Comparison of ENCODE assay signal across 9 mouse cellular contexts in genomic region chr11:11820737-11821136, GRCm38 (mm10). TPM values are rescaled to one million over a fixed set of nuclear protein-coding genes. Genes with fewer than 3 reads are reported as not detected.
DNase-seq lines count a peak whose midpoint lies in the region; ATAC-seq lines count a peak whose summit lies in the region.
"Had no signal": no experiment of that assay in that cellular context is flagged by ENCODE, and none has a peak within 500 bp of the region (broad histone marks: within the 10 kb centered on the region; RNA-seq: fewer than 3 reads in every experiment).

No protein-coding gene starts in this region.

- peak overlapping the region; percentile 10; the same call in 1 of the 2 replicates for H3K9ac ChIP-seq in forebrain, embryonic 11.5 days (ENCODE audit: low read length)
- H3K9ac ChIP-seq in forebrain, embryonic 16.5 days (replicated peaks; ENCODE audit: low read depth, low read length) = no peak overlapping the region
- peak overlapping the region; percentile 49 for H3K9ac ChIP-seq in heart, embryonic 16.5 days (ENCODE audit: low read length)
- no peak overlapping the region for H3K9ac ChIP-seq in midbrain, embryonic 13.5 days (replicated peaks)

- H3K36me3 ChIP-seq in forebrain, embryonic 11.5 days (ENCODE audit: control insufficient read depth, insufficient read depth, low read length) = no peaks in the 10 kb centered on the region
- H3K36me3 ChIP-seq in forebrain, embryonic 16.5 days (ENCODE audit: control insufficient read depth, insufficient read depth) = no peaks in the 10 kb centered on the region
- H3K36me3 ChIP-seq in heart, embryonic 16.5 days (ENCODE audit: control insufficient read depth, insufficient read depth) = no peaks in the 10 kb centered on the region
- H3K36me3 ChIP-seq in midbrain, embryonic 13.5 days = no peaks in the 10 kb centered on the region
- H3K36me3 ChIP-seq: G1E had no signal

- no peak overlapping the region for H3K4me3 ChIP-seq in forebrain, embryonic 11.5 days (ENCODE audit: low read depth, low read length)
- H3K4me3 ChIP-seq in forebrain, embryonic 16.5 days (replicated peaks; ENCODE audit: low read length) = no peak overlapping the region
- H3K4me3 ChIP-seq in heart, embryonic 16.5 days (ENCODE audit: low read length) = no peak overlapping the region
- no peak overlapping the region for H3K4me3 ChIP-seq in midbrain, embryonic 13.5 days (replicated peaks)

- WGBS in forebrain, embryonic 11.5 days = 73% methylated on average over 3 of the region's 3 CpGs
- whole genome bisulfite sequencing in forebrain, embryonic 16.5 days = 63% methylated on average over 3 of the region's 3 CpGs
- 28% methylated on average over 3 of the region's 3 CpGs for WGBS in heart, embryonic 16.5 days
- 74% methylated on average over 3 of the region's 3 CpGs for WGBS in midbrain, embryonic 13.5 days

- peak overlapping the region; percentile 43; the same call in 1 of the 2 replicates for H3K27ac ChIP-seq in forebrain, embryonic 11.5 days (ENCODE audit: low read depth, low read length)
- no peak overlapping the region for H3K27ac ChIP-seq in forebrain, embryonic 16.5 days (ENCODE audit: low read length)
- H3K27ac ChIP-seq in heart, embryonic 16.5 days (ENCODE audit: low read length) = peak overlapping the region; percentile 98
- H3K27ac ChIP-seq in midbrain, embryonic 13.5 days = peak overlapping the region; percentile 35

- H3K4me1 ChIP-seq in forebrain, embryonic 11.5 days (replicated peaks; ENCODE audit: control insufficient read depth, insufficient read depth, low read length) = peaks cover 34% of the 10 kb centered on the region
- H3K4me1 ChIP-seq in forebrain, embryonic 16.5 days (replicated peaks; ENCODE audit: control insufficient read depth, insufficient read depth, low read length) = peaks cover 24% of the 10 kb centered on the region
- H3K4me1 ChIP-seq in heart, embryonic 16.5 days (ENCODE audit: control insufficient read depth, insufficient read depth, low read length) = peaks cover 53% of the 10 kb centered on the region
- peaks cover 49% of the 10 kb centered on the region for H3K4me1 ChIP-seq in midbrain, embryonic 13.5 days (replicated peaks)

- DNase-seq in forebrain, embryonic 11.5 days (ENCODE audit: low spot score) = no peak
- DNase-seq in cerebellum, adult 9-10 months = no peak
- no peak for DNase-seq in layer of hippocampus, adult 11-12 months (ENCODE audit: low spot score)
- DNase-seq in right cerebral cortex, adult 18-20 months = no peak

- 0 out of 2 replicates have a peak, but pooled peaks have one; percentile 1 for ATAC-seq in forebrain, embryonic 11.5 days (replicated peaks; ENCODE audit: low FRiP score)
- ATAC-seq in forebrain, embryonic 16.5 days = no peak
- peak; percentile 53 for ATAC-seq in CD4-positive, CD25-positive, alpha-beta regulatory T cell, adult 4 months
- no peak for ATAC-seq in heart, embryonic 16.5 days (replicated peaks; ENCODE audit: extremely low read depth, insufficient read depth, low FRiP score)
- no peak for ATAC-seq in midbrain, embryonic 13.5 days

- H3K4me2 ChIP-seq in forebrain, embryonic 11.5 days (ENCODE audit: low read depth, low read length, severe bottlenecking) = no peak overlapping the region
- no peak overlapping the region for H3K4me2 ChIP-seq in forebrain, embryonic 16.5 days (ENCODE audit: low read length)
- H3K4me2 ChIP-seq in heart, embryonic 16.5 days (ENCODE audit: low read depth, low read length) = no peak overlapping the region
- H3K4me2 ChIP-seq in midbrain, embryonic 13.5 days (replicated peaks) = no peak overlapping the region

- H3K9me3 ChIP-seq in forebrain, embryonic 11.5 days (ENCODE audit: control insufficient read depth, low read length) = no peaks in the 10 kb centered on the region
- no peaks in the 10 kb centered on the region for H3K9me3 ChIP-seq in forebrain, embryonic 16.5 days (ENCODE audit: control insufficient read depth, low read length)
- H3K9me3 ChIP-seq in heart, embryonic 16.5 days (replicated peaks; ENCODE audit: control insufficient read depth, low read length) = no peaks in the 10 kb centered on the region
- H3K9me3 ChIP-seq in midbrain, embryonic 13.5 days = no peaks in the 10 kb centered on the region

- no peaks in the 10 kb centered on the region for H3K27me3 ChIP-seq in forebrain, embryonic 11.5 days (ENCODE audit: control insufficient read depth, insufficient read depth, low read length)
- H3K27me3 ChIP-seq in forebrain, embryonic 16.5 days (replicated peaks; ENCODE audit: control insufficient read depth, insufficient read depth, low read length) = no peaks in the 10 kb centered on the region
- no peaks in the 10 kb centered on the region for H3K27me3 ChIP-seq in heart, embryonic 16.5 days (ENCODE audit: control insufficient read depth, insufficient read depth, low read length)
- H3K27me3 ChIP-seq in midbrain, embryonic 13.5 days = no peaks in the 10 kb centered on the region

RNA-seq across cellular contexts. Expression of gene Fignl1, which starts 12.0 kb away (rescaled TPM):
- polyA plus RNA-seq in forebrain, embryonic 11.5 days (2014; fragmentation: Nextera tagmentation; extraction: Ambion mirVana) = 89.5 and 101 TPM in 2 replicates
- 25.5 and 28.6 TPM in 2 replicates for polyA plus RNA-seq in forebrain, embryonic 16.5 days (2015; fragmentation: Nextera tagmentation; extraction: Ambion mirVana)
- 10 to 100 TPM in 1 of 2 experiments, 1 to 10 TPM in 1; 8.3 to 13.4 TPM for polyA plus RNA-seq in CD4-positive, CD25-positive, alpha-beta regulatory T cell, adult 4 months (2017; shearing (Covaris generic))
- polyA plus RNA-seq in heart, embryonic 16.5 days (2015; fragmentation: Nextera tagmentation; extraction: Ambion mirVana) = 46.3 and 56.0 TPM in 2 replicates
- 23.6 and 26.2 TPM in 2 replicates for polyA plus RNA-seq in midbrain, embryonic 13.5 days (2015; fragmentation: Nextera tagmentation; extraction: Ambion mirVana)

Comparison
In these comparisons a context has a peak if more than half of its experiments do, and no peak if none do; other contexts are left out.
1. ATAC-seq: peak in forebrain, embryonic 11.5 days (single experiment) and CD4-positive, CD25-positive, alpha-beta regulatory T cell, adult 4 months (single experiment); none in forebrain, embryonic 16.5 days (single experiment), heart, embryonic 16.5 days (single experiment) and midbrain, embryonic 13.5 days (single experiment).
2. H3K9ac ChIP-seq: peak in forebrain, embryonic 11.5 days (single experiment) and heart, embryonic 16.5 days (single experiment); none in forebrain, embryonic 16.5 days (single experiment) and midbrain, embryonic 13.5 days (single experiment).